Mouse (Mus musculus) gastrocnemius, adult 2 months (tissue): ENCODE measurements around the gene Gm2016. TPM values are rescaled to one million over a fixed set of nuclear protein-coding genes. Genes with fewer than 3 reads are reported as not detected.
"Not testable (repeated sequence)": the region's sequence is repeated elsewhere in the genome, so short reads cannot be mapped to it uniquely, and the experiment has no call there.

ENCODE experiments used
- DNase-seq: peaks from one replicate; pipeline ENCODE4 v3.0.0; 2022
- H3K27ac ChIP-seq: fragments of 200-600 bp; 2 replicates; pipeline ENCODE4 v1.8.1; 2022; ENCODE audit warnings: mild to moderate bottlenecking
- H3K4me3 ChIP-seq: fragments of 200-600 bp; 2 replicates; pipeline ENCODE4 v1.8.1; 2022; ENCODE audit warnings: mild to moderate bottlenecking, moderate library complexity
- intact Hi-C: fragments of 180-260 bp; cut with DNase I; formaldehyde crosslinking; loops from one replicate; pipeline ENCODE4 v1.15.1; 2025
- long read RNA-seq, 2 experiments: library from polyadenylated mRNA; stranded (forward); transcript quantifications; one replicate each; pipeline ENCODE4 v2.0.0; 2021
- total RNA-seq, 2 experiments: library from RNA; stranded (reverse); gene quantifications; 2 replicates each; pipeline ENCODE4 v1.2.3; 2021

Gene Gm2016
- total RNA-seq, result not detected
- long read RNA-seq, experiment 1, result 0 reads
- long read RNA-seq, experiment 2, result 0 reads

DNA sequence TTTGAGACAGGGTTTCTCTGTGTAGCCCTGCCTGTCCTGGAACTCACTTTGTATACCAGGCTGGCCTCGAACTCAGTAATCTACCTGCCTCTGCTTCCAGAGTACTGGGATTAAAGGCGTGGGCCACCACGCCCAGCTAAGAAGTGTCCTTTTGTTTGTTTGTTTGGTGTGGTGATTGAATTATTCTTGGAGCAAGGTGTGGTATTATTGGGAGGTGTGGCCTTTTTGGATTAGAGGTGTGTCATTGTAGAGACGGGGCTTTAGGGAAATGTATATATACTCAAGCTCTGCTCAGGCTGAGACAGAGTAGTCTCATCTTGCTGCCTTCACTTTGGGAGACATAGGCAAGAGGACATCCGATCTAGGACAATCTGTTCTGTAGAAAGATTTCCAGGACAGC, at the start of gene Gm2016:
Gene Gm2016, plus strand, starts transcription at position 301 of the 400 bp plus-strand sequence.
- H3K4me3 ChIP-seq, H3K27ac ChIP-seq, intact Hi-C loops, DNase-seq: not testable (repeated sequence)

DNA sequence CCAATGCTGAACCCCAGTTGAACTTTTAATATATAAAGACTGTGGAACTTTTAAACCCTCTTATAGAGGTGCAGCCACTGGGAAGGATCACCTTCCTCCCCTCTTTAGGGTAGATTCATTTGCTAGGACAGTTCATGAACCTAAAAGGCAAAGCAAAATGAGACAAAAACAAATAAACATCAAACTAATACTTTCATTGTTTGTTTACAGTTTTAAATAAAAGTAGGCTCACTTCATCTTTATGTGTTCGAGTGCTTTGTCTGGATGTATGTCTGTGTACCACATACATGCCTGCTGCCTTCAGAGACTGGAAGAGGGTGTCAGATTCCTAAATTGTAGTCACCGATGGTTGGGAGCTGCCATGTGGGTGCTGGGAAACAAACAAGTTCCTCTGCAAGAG, 31.6 kb upstream of the Gm2016 start, which contains the start of gene Gm2001:
Gene Gm2001, minus strand, starts transcription at position 101 of the 400 bp plus-strand sequence.
- H3K27ac ChIP-seq, intact Hi-C loops, DNase-seq, H3K4me3 ChIP-seq: not testable (repeated sequence)

DNA sequence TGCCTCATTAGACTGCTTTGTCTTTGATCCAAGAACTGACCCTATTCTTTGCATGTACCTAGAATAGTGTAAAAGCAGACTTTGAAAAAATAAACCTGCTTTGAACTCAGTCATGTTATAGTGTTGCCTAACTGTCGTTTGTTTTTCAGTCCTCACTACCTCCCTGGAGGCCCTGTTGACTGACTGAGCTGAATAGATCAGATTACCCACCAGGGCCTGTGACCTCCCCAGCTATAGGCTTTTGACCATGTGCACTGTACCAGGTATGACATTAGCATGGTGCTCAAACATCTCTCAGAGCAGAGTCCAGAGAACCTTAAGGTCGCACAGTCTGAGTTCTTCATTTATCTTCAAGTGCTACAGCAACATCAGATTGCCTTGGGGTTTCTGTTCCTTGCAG, 23.2 kb upstream of the Gm2016 start:
- DNase-seq, H3K4me3 ChIP-seq, H3K27ac ChIP-seq, intact Hi-C loops: not testable (repeated sequence)

DNA sequence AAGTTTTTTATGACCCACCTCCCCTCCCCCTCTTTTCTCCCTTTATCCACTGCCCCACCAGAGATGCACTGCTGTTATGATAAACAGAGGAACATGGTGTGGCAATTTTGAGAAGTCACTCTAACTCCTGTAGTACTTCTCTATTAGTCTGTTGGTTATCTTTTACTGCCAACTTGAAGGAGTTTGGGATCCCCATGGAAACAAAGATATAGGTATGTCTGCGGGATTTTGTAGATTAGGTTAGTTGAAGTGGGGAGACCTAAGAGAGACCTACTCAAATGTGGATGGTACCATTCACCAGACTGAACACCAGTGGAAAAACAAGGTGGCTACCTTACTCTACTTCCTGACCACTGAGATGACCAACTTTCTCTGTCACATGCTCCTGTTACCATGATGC, 17.8 kb upstream of the Gm2016 start:
- not testable (repeated sequence) for H3K4me3 ChIP-seq

DNA sequence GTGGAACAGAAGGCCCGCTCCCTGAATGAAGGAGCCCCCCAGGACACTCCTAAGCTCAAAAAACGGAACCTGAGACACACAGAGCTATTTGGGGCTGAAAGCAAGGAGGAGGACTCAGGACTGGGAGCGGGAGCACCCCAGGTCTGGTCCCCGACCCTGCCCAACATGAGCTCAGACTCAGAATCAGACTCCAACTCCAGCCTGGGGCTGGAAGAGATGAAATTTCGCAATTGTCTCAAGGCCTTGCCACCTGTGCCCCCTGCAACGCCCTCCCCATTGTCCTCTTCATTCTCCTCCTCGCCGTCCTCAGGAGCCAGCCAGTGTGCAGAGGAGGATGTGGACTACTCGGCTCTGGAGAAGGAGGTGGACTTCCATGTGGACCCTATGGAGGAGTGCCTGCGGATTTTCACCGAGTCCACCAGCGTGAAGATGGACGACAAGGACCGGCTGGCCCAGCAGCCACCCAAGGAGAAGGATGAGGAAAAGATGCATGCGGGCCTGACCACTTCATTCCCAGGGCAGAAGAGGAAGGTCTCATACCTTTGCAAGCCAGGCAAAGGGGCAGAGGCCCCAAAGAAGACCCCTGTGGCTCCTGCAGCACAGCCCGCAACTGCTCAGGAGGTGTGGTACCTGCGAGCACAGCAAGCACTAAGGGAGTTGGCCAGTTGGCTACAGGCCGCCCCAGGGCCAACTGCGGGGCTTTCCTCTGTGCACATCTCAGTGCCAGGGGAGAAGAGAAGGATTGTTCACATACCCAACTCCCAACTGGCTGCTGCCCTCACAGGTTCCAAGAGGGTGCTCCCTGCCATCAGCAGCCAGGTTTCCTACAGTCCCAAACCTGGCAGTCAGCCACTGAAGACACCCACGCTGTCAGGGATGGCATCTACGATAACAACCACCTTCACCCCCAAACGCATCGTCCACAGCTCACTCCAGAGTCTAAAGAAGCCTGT, 11.9 kb upstream of the Gm2016 start:
- peak; percentile 19 for DNase-seq
- intact Hi-C loops, result not testable (repeated sequence)

More for the DNA sequence above, 17.8 kb upstream of the Gm2016 start:
- intact Hi-C loops, DNase-seq, H3K27ac ChIP-seq: not testable (repeated sequence)

DNA sequence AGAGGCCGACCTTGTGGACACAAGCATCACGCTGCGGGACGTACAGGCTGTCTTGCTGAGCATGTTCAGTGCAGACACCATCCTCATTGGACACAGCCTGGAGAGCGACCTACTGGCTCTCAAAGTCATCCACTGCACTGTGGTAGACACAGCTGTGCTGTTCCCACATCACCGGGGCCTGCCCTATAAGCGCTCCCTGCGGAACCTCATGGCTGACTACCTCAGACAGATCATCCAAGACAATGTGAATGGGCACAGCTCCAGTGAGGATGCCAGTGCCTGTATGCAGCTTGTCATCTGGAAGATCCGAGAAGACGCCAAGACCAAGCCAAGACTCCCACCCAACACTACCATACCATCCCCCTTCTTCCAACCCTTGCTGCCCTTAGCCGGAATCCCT, 10.2 kb upstream of the Gm2016 start:
- peak; percentile 17 for DNase-seq
- H3K27ac ChIP-seq, H3K4me3 ChIP-seq, intact Hi-C loops: not testable (repeated sequence)

More for the DNA sequence above, 11.9 kb upstream of the Gm2016 start:
- H3K27ac ChIP-seq, H3K4me3 ChIP-seq: not testable (repeated sequence)

DNA sequence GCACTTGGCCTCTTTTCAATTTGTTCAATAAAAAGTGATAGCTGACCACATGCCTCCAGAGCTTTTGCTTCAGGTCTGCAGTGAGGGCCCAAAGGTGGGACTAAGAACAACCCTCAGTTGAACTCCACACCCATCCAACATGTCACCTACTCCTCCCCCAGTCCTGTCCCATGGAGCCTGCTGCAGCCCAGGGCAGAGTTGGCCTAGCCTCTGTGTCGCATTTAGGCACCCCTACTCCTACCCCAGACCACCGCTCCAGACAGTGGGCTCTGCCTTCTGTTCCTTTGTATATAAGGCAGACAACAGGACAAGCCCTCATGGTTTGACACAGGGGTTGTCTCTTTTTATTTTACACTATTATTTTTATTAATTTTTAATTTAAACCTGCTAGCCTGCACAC, 9.8 kb upstream of the Gm2016 start:
- H3K4me3 ChIP-seq, DNase-seq, intact Hi-C loops, H3K27ac ChIP-seq: not testable (repeated sequence)

DNA sequence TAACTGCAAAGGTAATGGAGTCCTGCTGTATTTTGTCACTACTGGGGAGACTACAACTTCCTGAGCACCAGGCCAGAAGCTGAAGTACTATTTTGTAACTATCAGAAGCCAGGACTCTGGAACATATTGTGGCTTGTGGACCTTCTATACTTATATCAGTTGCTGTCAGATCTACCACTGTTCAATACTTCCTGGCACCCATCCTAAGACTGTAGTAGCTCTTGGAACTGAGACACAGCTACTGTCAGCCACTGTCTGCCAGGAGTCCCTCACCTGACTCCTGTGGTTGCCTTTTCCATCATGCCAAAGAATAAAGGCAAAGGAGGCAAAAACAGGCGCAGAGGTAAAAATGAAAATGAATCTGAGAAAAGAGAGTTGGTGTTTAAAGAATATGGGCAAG, 21.2 kb downstream of the Gm2016 start, which contains the start of gene Gm2022:
Gene Gm2022, plus strand, starts transcription at position 301 of the 400 bp plus-strand sequence.
- intact Hi-C loops, H3K27ac ChIP-seq, H3K4me3 ChIP-seq, DNase-seq: not testable (repeated sequence)

DNA sequence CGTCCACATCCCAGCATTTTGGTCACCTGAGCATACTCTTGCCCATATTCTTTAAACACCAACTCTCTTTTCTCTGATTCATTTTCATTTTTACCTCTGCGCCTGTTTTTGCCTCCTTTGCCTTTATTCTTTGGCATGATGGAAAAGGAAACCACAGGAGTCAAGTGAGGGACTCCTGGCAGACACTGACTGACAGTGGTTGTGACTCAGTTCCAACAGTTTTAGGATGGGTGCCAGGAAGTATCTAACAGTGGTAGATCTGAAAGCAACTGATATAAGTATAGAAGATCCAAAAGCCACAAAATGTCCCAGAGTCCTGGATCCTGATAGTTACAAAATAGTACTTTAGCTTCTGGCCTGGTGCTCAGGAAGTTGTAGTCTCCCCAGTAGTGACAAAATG, 45.8 kb downstream of the Gm2016 start, which contains the start of gene Gm2035:
Gene Gm2035, minus strand, starts transcription at position 137 of the 400 bp plus-strand sequence.
- DNase-seq, intact Hi-C loops, H3K27ac ChIP-seq, H3K4me3 ChIP-seq: not testable (repeated sequence)

Other genes starting within 250 kb of the Gm2016 start
- not detected for gene Gm16381, start 229.5 kb upstream of the Gm2016 start, total RNA-seq
- gene Gm21319, start 98.3 kb upstream of the Gm2016 start, total RNA-seq, result not detected
- gene Gm21936, start 78.6 kb upstream of the Gm2016 start, total RNA-seq, result not detected
- not detected for gene BB287469, start 57.5 kb upstream of the Gm2016 start, total RNA-seq
- gene Gm2001, start 31.7 kb upstream of the Gm2016 start, total RNA-seq, result not detected
- gene Gm2022, start 21.3 kb downstream of the Gm2016 start, total RNA-seq, result not detected
- gene Gm2035, start 45.8 kb downstream of the Gm2016 start, total RNA-seq, result not detected
- gene Gm2042, start 80.0 kb downstream of the Gm2016 start, total RNA-seq, result not detected
- gene Gm2075, start 137.8 kb downstream of the Gm2016 start, total RNA-seq, result not detected
- gene Gm6803, start 144.7 kb downstream of the Gm2016 start, total RNA-seq, result not detected
- gene Gm2056, start 152.9 kb downstream of the Gm2016 start, total RNA-seq, result not detected
- gene Gm16368, start 209.6 kb downstream of the Gm2016 start, total RNA-seq, result not detected